Mouse (Mus musculus) retina, adult 2 months (tissue): ENCODE measurements around the gene Slc31a1.

ENCODE experiments used
- DNase-seq: peaks from one replicate; pipeline ENCODE4 v3.0.0-alpha.2; 2012; ENCODE audit warnings: low read depth, low spot score

The Slc31a1 gene

GRCm38 (mm10) chr4:62407730-62408582 is 47.4 kb downstream of the Slc31a1 start:
- DNase-seq = peak; percentile 33

- DNase-seq = peak; percentile 94
Measured at GRCm38 (mm10) chr4:62408601-62409282, 48.2 kb downstream of the Slc31a1 start, which contains the start of the genes Cdc26 and Prpf4. TSS of gene Cdc26 (minus strand) at chr4:62408642. TSS of gene Prpf4 (plus strand) at chr4:62408797.

GRCm38 (mm10) chr4:62409615-62410014 is 49.1 kb downstream of the Slc31a1 start:
- DNase-seq = no peak

- DNase-seq = no peak
Measured at GRCm38 (mm10) chr4:62410325-62410724, 49.8 kb downstream of the Slc31a1 start.

- no peak for DNase-seq
Measured at GRCm38 (mm10) chr4:62411606-62412005, 51.1 kb downstream of the Slc31a1 start.

GRCm38 (mm10) chr4:62418448-62418847 is 57.9 kb downstream of the Slc31a1 start:
- DNase-seq = no peak

GRCm38 (mm10) chr4:62419091-62419490 is 58.6 kb downstream of the Slc31a1 start:
- no peak for DNase-seq

- DNase-seq = no peak
Measured at GRCm38 (mm10) chr4:62425891-62426290, 65.4 kb downstream of the Slc31a1 start.

GRCm38 (mm10) chr4:62427978-62428758 is 67.6 kb downstream of the Slc31a1 start:
- no peak for DNase-seq

GRCm38 (mm10) chr4:62429616-62430015 is 69.1 kb downstream of the Slc31a1 start:
- DNase-seq = no peak

GRCm38 (mm10) chr4:62430678-62431077 is 70.2 kb downstream of the Slc31a1 start:
- DNase-seq = no peak

- no peak for DNase-seq
Measured at GRCm38 (mm10) chr4:62431522-62431921, 71.0 kb downstream of the Slc31a1 start.

GRCm38 (mm10) chr4:62433939-62434870 is 73.7 kb downstream of the Slc31a1 start:
- no peak for DNase-seq

- no peak for DNase-seq
Measured at GRCm38 (mm10) chr4:62435081-62435480, 74.6 kb downstream of the Slc31a1 start, which contains the start of gene Rnf183. TSS of gene Rnf183 (minus strand) at chr4:62435252.

- DNase-seq = no peak
Measured at GRCm38 (mm10) chr4:62437256-62437778, 76.8 kb downstream of the Slc31a1 start.

- DNase-seq = no peak
Measured at GRCm38 (mm10) chr4:62437871-62438270, 77.3 kb downstream of the Slc31a1 start.

- DNase-seq = no peak
Measured at GRCm38 (mm10) chr4:62439793-62440192, 79.3 kb downstream of the Slc31a1 start.

- DNase-seq = no peak
Measured at GRCm38 (mm10) chr4:62440544-62440943, 80.0 kb downstream of the Slc31a1 start.

GRCm38 (mm10) chr4:62440986-62441385 is 80.5 kb downstream of the Slc31a1 start:
- DNase-seq = no peak
